25 mouse cellular contexts compared by ENCODE assay signal in the genomic region with DNA sequence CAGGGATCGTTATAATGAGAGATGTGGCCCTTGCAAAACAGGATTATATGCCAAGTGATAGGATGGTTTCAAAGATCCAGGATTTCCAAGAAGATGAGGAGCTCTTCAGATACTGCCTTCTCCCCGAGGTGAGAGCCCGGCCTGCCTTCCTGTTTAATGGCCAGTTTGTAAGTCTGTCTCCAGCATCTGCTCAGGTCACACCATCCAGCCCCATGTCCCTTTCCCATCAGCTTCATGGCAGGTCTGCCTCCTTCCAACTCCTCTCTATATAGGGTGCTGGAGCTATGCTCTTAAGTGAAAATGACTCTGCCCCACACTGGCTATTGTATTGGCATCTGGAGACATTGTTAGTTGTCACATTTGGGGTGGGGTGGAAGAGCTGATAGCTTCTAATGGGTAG. TPM values are rescaled to one million over a fixed set of nuclear protein-coding genes. Genes with fewer than 3 reads are reported as not detected.
"Had no signal": no experiment of that assay in that cellular context is flagged by ENCODE, and none has a peak within 500 bp of the region (broad histone marks: within the 10 kb centered on the region; RNA-seq: fewer than 3 reads in every experiment).

No protein-coding gene starts in this region.

- H3K4me2 ChIP-seq: neural tube, embryonic 12.5 days; neural tube, embryonic 13.5 days; neural tube, embryonic 15.5 days; stomach, embryonic 15.5 days had no signal

- DNase-seq: retina, postnatal 1 day; right cerebral cortex, adult 18-20 months; right cerebral cortex, postnatal 14 days; right cerebral cortex, postnatal 25 days; right cerebral cortex, postnatal 4 days; spleen, adult 18-20 months; thymus, adult 18-20 months; thymus, adult 2 months; thymus, postnatal 14 days; thymus, postnatal 25 days; thymus, postnatal 36 days; thymus, postnatal 4 days had no signal

- H3K4me1 ChIP-seq: neural tube, embryonic 12.5 days; neural tube, embryonic 13.5 days; neural tube, embryonic 15.5 days; stomach, embryonic 15.5 days had no signal

- H3K27ac ChIP-seq: neural tube, embryonic 12.5 days; neural tube, embryonic 13.5 days; neural tube, embryonic 15.5 days; stomach, embryonic 15.5 days; stomach, postnatal 0 days had no signal

- H3K9me3 ChIP-seq: neural tube, embryonic 12.5 days; neural tube, embryonic 13.5 days; neural tube, embryonic 15.5 days; stomach, embryonic 15.5 days had no signal

- H3K27me3 ChIP-seq: neural tube, embryonic 12.5 days; neural tube, embryonic 13.5 days; neural tube, embryonic 15.5 days; stomach, embryonic 15.5 days had no signal

- H3K4me3 ChIP-seq: neural tube, embryonic 12.5 days; neural tube, embryonic 13.5 days; neural tube, embryonic 15.5 days; stomach, embryonic 15.5 days had no signal

- H3K9ac ChIP-seq: neural tube, embryonic 12.5 days; neural tube, embryonic 13.5 days; neural tube, embryonic 15.5 days; stomach, embryonic 15.5 days had no signal

RNA-seq across cellular contexts. Expression of a gene that starts 48.5 kb away (rescaled TPM):
- total RNA-seq: neutrophil, adult 5-6 weeks had no signal
- polyA plus RNA-seq: neural tube, embryonic 12.5 days; neural tube, embryonic 13.5 days; neural tube, embryonic 14.5 days; neural tube, embryonic 15.5 days; small intestine, adult 2 months; spleen, adult 2 months; stomach, embryonic 14.5 days; stomach, embryonic 15.5 days; stomach, embryonic 16.5 days; stomach, postnatal 0 days; testis, adult 2 months; urinary bladder, adult 2 months had no signal
